Mouse (Mus musculus) kidney, postnatal 4 days (tissue): Measurements from ENCODE around the gene Ralgds.
"Not testable (repeated sequence)": the region's sequence is repeated elsewhere in the genome, so short reads cannot be mapped to it uniquely, and the experiment has no call there.

Experiments used
- DNase-seq, 2 experiments: peaks; one replicate each; pipeline ENCODE4 v3.0.0; 2021; ENCODE audit warnings: mixed read lengths in 2 of 2

Gene Ralgds

GRCm38 (mm10) chr2:28512798-28513401, at the start of gene Ralgds:
Gene Ralgds (plus strand): TSS chr2:28513125.
- peak; percentile 79 to 87 for DNase-seq

DNA sequence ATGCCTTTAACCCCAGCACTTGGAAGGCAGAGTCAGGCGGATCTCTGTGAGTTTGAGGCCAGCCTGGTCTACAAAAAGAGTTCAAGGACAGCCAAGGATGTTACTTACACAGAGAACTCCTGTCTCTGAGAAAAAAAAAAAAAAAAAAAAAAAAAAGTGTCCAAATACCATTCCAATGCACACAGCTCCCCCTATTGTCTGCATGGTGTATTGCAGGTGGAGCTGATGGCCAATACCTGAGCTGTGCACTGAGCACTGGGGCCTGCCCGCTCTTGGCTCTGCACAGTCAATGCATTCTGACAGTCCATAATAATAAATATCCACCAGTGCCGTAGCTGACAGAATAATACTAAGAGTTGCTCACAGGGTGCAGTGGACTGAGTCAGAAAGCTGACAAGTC, 49.0 kb upstream of the Ralgds start:
- peak; percentile 65 to 67 for DNase-seq

DNA sequence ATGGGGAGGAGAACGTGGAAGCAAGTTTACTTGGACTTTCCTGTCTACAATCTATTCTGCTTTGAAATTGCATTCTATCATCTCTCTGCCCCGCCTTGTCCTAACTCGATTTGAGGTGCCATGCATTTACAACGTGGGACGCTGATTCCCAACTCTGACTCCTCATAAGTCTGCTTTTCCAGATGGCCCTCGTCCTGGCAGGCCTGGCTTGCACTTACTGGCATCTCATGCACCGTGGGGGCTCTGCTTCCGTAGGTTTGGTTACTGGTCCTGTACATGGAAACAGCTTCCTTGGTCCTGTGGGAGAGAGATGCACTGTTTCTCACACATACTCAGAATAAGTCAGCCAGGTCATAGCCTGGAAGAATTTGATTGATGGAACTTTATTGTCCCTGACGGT, 48.0 kb upstream of the Ralgds start:
- DNase-seq: no peak

DNA sequence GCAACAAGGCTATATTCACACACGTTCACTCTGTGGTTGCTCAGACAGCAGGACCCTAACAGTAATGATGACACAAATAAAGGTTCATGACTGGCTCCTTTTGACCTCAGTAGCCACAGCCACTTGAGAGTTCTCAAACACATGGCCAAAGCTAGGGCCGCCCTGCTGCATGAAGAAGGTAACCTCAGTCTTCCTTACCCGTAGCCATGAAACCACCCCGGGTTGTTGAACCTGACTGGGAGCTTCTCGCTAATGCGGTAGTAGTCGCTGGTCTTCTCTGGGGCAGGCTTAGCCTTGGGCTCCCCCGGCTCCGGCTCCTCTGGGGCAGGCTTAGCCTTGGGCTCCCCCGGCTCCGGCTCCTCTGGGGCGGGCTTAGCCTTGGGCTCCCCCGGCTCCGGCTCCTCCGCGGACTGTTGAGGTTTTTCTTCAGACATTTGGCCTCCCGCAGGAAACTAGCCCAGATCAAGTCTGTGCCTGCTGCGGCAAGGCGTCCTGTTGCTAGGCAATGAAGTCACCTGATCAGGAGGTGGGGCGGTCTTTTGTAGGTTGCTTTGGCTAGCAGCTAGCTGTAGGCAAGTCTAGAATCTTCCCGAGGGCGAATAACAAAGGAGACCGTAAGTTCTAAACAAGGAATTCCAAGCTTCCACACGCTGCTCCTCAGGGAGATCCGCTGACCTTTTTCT, 46.9 kb upstream of the Ralgds start, which contains the start of gene 1700007K13Rik:
Gene 1700007K13Rik (minus strand): TSS at position 497 of the 683 bp plus-strand sequence.
- DNase-seq: peak; percentile 76 to 83

GRCm38 (mm10) chr2:28467860-28468485, 45.0 kb upstream of the Ralgds start, which contains the start of gene Mrps2:
Gene Mrps2 (plus strand): TSS chr2:28468066.
- DNase-seq: peak; percentile 92 to 94

DNA sequence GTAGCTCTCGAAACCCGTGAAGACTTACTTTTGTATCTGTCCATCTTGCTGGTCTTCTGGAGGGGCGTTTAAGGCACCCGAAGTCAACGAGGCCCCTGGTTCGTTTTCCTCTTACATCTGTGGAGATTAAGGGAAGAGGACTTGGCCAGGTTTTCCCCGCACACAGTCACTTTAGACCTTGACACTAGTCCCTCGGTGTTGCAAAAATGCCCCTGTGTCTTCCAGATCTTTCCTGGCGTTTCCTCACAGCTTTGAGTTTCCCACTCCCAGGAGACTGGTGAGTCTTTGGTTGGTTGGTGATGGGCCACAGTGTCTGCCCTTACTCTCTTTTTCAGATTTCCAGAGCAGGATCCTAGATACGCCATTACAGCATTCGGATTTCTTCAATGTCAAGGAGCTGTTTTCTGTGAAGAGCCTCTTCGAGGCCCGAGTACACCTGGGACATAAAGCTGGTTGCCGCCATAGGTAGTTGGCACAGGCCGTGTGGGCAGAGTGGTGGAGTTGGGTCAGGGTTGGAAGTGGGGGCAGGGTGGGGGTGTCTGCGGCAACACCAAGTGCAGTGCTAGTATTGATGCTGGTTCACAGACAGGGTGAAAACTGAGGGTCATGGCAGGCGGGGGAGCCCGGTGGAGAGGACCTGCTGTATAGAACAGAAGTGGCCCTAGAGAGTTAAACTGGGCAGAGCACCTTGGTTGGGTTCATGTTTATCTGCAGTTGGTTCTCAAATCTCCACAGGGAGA, 44.3 kb upstream of the Ralgds start:
- no peak for DNase-seq

- DNase-seq: no peak
These were observed 43.5 kb upstream of the Ralgds start for GRCm38 (mm10) chr2:28469461-28469860.

- DNase-seq: no peak
These were observed 42.3 kb upstream of the Ralgds start for GRCm38 (mm10) chr2:28470591-28470990.

DNA sequence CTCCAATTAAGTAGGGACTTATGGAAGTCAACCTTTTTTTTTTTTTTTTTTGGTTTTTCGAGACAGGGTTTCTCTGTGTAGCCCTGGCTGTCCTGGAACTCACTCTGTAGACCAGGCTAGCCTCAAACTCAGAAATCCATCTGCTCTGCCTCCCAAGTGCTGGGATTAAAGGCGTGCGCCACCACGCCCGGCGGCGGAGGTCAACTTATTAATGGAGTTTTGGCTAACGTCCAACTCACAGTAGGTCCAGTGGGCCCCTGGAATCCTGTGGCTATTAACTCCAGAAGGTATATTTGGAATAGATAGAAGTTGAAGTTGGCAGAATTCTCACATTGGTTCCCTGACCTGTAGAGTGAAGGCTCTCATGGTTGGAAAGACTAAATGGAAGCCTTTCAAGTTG, 40.9 kb upstream of the Ralgds start:
- not testable (repeated sequence) for DNase-seq

DNA sequence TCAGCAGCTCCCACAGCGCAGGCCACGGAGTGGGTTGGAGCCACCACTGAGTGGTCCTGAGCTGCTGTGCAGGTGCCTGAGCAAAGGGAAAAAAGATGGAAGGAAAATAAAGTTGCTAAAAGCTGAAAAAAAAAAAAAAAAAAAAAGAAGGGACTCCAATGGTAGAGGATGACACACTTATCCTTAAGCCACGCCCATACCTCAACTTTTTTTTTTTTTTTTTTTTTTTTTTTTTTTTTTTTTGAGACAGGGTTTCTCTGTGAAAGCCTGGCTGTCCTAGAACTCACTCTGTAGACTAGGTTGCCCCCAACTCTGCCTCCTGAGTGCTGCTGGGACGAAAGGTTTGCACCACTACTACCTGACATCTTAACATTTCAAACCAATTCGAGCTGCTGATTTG, 34.9 kb upstream of the Ralgds start:
- DNase-seq: not testable (repeated sequence)

- no peak for DNase-seq
These were observed 33.4 kb upstream of the Ralgds start for GRCm38 (mm10) chr2:28479208-28480204.

GRCm38 (mm10) chr2:28483861-28484260, 29.1 kb upstream of the Ralgds start:
- DNase-seq: peak in 1 of 2 experiments; percentile 39

GRCm38 (mm10) chr2:28494521-28494920, 18.4 kb upstream of the Ralgds start:
- DNase-seq: peak in 1 of 2 experiments; percentile 10

- DNase-seq: peak; percentile 59 to 71
These were observed 17.6 kb upstream of the Ralgds start for GRCm38 (mm10) chr2:28495207-28495756.

DNA sequence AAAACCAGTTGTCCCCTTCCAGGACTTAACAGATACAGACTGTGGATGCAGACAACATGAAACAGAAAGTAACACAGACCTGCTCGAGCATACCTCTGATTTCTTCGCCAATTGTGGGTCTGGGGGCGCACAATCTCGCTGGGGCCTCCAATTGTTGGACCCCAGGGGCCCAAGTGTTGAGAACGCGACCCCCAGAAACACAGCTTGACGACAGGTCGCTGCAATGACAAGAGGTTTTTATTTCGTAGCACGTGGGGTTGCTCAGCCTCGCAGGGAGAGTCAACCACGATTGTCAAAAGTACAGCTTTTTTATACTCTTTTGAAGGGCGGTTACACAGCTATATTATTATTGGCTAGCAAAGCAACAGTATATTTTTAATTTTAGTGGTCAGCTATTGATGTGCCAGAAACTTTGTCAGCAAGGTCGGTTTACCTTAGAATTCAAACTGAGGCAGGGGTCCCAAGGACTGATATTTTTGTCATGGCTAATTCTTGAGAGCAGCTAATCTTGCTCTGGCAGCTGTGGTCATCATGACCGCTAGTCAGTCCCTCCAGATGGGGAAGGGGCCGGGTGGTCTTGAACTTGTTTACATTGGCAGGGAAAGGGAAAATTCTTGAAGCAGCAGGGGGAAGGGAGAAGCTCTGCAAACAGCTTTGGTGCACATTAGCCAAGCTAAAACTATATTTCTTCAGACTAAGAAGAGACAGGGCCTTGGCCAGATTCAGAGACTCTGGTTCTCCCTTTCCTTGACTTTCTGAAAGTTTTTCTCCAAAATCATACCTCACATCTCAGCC, 16.9 kb upstream of the Ralgds start:
- peak; percentile 53 to 57 for DNase-seq

- peak; percentile 46 to 61 for DNase-seq
These were observed 16.3 kb upstream of the Ralgds start, which contains the start of gene Gbgt1 for GRCm38 (mm10) chr2:28496671-28497070. Gene Gbgt1 (plus strand): TSS chr2:28496891.

DNA sequence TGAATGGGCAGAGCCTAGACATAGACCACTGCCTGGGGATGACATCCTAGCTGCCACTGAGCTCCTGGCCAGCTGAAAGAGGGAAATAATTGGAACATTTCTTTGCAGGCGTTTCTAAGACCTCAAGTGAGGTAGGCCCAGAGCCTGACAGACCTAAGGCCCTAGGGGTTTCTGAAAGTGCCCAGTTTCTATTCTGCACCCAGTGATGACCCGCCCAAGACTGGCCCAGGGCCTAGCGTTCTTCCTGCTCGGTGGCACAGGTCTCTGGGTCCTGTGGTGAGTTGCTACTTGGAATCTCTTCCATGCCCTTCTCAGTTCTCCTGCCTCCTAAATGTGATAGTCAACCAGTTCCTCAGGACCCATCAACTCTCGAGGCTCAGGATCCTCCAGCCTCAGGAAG, 15.4 kb upstream of the Ralgds start:
- peak in 1 of 2 experiments; percentile 1 for DNase-seq

DNA sequence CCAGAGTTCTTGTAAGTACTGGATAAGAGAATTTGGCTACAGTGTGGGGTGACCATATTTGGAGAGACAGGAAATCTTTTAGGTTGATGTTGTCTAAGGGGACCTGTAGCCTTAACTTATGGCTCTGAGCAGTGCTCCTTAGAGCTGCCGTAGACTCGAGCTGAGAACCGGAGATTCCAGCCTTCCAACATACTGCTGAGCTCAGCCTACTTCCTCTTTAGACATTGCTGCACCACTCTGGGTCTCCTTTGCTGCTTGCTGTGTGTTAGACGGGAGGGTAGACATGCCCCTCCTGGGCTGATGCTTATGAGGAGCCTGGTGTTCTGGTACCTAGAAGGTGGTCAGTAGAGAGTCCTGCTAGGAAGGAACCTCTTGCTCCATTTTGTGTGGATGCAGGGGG, 14.5 kb upstream of the Ralgds start:
- peak in 1 of 2 experiments; percentile 2 for DNase-seq

GRCm38 (mm10) chr2:28502987-28503386, 9.9 kb upstream of the Ralgds start:
- DNase-seq: no peak

GRCm38 (mm10) chr2:28504676-28505075, 8.2 kb upstream of the Ralgds start:
- no peak for DNase-seq

DNA sequence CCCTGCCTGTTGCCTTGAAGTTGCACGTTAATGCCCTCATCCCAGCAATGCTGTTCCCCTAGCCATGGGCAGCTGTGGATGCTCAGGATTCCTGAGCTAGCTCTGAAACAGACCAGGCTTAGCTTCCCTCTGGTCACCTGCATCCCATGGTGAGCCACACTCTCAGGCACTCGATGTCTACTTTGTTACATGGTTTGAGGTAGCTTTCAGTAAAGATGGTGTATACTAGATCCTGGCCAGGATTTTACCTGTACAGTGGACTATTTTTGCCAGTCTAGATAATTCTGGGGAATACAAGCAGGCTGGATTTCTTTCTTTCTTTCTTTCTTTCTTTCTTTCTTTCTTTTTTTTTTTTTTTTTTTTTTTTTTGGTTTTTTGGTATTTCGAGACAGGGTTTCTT, 7.1 kb upstream of the Ralgds start, which contains the start of gene Gm10134:
Gene Gm10134 (plus strand): TSS at position 301 of the 400 bp plus-strand sequence.
- no peak for DNase-seq
